Mouse (Mus musculus): ENCODE measurements around the gene Casc3. TPM values are rescaled to one million over a fixed set of nuclear protein-coding genes. Genes with fewer than 3 reads are reported as not detected.

Casc3 gene
- polyA plus RNA-seq, 1 experiment: 22.0 TPM

- Histone ChIP-seq H3K4me3 (ENCODE audit: low read depth, low read length) (peak overlapping the region; percentile 64), H3K27me3 (ENCODE audit: control insufficient read depth, insufficient read depth, low read length) (no peaks in the 10 kb centered on the region), H3K36me3 (ENCODE audit: control insufficient read depth, insufficient read depth, low read length) (peaks cover 10% of the 10 kb centered on the region), H3K4me1 (ENCODE audit: control insufficient read depth, insufficient read depth, insufficient read length, low read length) (peaks cover 6% of the 10 kb centered on the region; the same call in 1 of the 2 replicates), H3K27ac (ENCODE audit: insufficient read depth, low read depth, low read length) (peak overlapping the region; percentile 74)
- 1% methylated on average over 38 of the region's 39 CpGs for WGBS
- TF ChIP-seq CTCF (IDR thresholded peaks at IDR 0.05; ENCODE audit: extremely low read depth, insufficient read length, insufficient replicate concordance, low read depth, low read length) (no peak), POLR2A (IDR thresholded peaks at IDR 0.05; ENCODE audit: low read depth, low read length) (no peak)
Observed at GRCm38 (mm10) chr11:98863751-98864429, 59.2 kb downstream of the Casc3 start.

DNA sequence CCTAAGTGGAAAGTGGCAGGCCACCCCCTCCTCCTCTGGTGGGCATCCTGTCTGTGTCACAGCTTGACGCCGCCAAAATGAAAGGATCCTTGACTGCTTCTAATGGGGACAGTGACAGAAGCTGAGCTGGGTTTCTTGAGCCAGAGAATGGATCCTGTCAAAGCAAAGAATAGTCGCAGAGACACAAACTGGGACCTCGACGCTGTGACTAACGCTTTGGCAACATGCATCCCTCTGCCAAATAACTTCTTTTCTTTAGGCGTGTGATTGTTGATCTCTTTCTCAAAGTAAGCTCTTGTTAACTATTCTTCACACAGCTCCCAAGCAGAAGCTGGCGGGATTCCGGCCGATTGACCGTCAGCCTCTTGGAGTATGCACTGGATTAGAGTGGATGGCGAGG is 62.6 kb downstream of the Casc3 start:
- WGBS: 94% methylated on average over 12 of the region's 12 CpGs
- Histone ChIP-seq H3K4me3 (ENCODE audit: low read depth, low read length) (no peak overlapping the region), H3K36me3 (ENCODE audit: control insufficient read depth, insufficient read depth, low read length) (peaks cover 21% of the 10 kb centered on the region), H3K27me3 (ENCODE audit: control insufficient read depth, insufficient read depth, low read length) (no peaks in the 10 kb centered on the region), H3K27ac (ENCODE audit: insufficient read depth, low read depth, low read length) (no peak overlapping the region), H3K4me1 (ENCODE audit: control insufficient read depth, insufficient read depth, insufficient read length, low read length) (peaks cover 9% of the 10 kb centered on the region; the same call in 1 of the 2 replicates)
- TF ChIP-seq CTCF (IDR thresholded peaks at IDR 0.05; ENCODE audit: extremely low read depth, insufficient read length, insufficient replicate concordance, low read depth, low read length) (no peak), POLR2A (IDR thresholded peaks at IDR 0.05; ENCODE audit: low read depth, low read length) (no peak)

DNA sequence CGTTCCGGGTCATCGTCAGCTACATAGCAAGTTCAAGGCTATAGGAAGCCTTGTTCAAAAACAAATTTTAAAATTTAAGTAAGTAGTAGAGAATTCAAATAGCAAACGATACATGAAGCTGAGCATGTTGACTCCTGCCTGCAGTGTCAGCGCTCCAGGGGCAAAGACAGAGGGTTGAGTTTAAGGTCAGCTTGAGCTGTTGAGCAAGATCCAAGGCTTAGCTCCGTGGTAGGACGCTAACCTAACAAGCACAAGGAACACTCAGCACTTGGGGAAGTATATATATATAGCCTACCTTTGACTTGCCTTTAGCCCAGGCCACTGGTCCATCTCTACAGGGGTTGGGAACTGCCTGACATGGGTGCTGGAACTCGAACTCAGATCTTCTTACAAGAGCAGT is 65.2 kb downstream of the Casc3 start:
- no peak overlapping the region for H3K4me3 ChIP-seq (ENCODE audit: low read depth, low read length)
- no peak overlapping the region for H3K27ac ChIP-seq (ENCODE audit: insufficient read depth, low read depth, low read length)
- 87% methylated on average over 8 of the region's 8 CpGs for WGBS

GRCm38 (mm10) chr11:98870791-98871190 is 66.1 kb downstream of the Casc3 start:
- Histone ChIP-seq H3K27me3 (ENCODE audit: control insufficient read depth, insufficient read depth, low read length) (no peaks in the 10 kb centered on the region), H3K27ac (ENCODE audit: insufficient read depth, low read depth, low read length) (peak overlapping the region; percentile 9; the same call in 1 of the 2 replicates)
- WGBS: 64% methylated on average over 5 of the region's 5 CpGs

More for the DNA sequence above, 65.2 kb downstream of the Casc3 start:
- peaks cover 11% of the 10 kb centered on the region; the same call in 1 of the 2 replicates for H3K4me1 ChIP-seq (ENCODE audit: control insufficient read depth, insufficient read depth, insufficient read length, low read length)
- no peak for TF ChIP-seq POLR2A (IDR thresholded peaks at IDR 0.05; ENCODE audit: low read depth, low read length)
- TF ChIP-seq CTCF (IDR thresholded peaks at IDR 0.05; ENCODE audit: extremely low read depth, insufficient read length, insufficient replicate concordance, low read depth, low read length): no peak
- no peaks in the 10 kb centered on the region for H3K27me3 ChIP-seq (ENCODE audit: control insufficient read depth, insufficient read depth, low read length)
- peaks cover 21% of the 10 kb centered on the region for H3K36me3 ChIP-seq (ENCODE audit: control insufficient read depth, insufficient read depth, low read length)

GRCm38 (mm10) chr11:98871416-98871815 is 66.7 kb downstream of the Casc3 start:
- WGBS: 86% methylated on average over 4 of the region's 4 CpGs
- Histone ChIP-seq H3K27me3 (ENCODE audit: control insufficient read depth, insufficient read depth, low read length) (no peaks in the 10 kb centered on the region), H3K4me3 (ENCODE audit: low read depth, low read length) (no peak overlapping the region), H3K4me1 (ENCODE audit: control insufficient read depth, insufficient read depth, insufficient read length, low read length) (peaks cover 16% of the 10 kb centered on the region), H3K27ac (ENCODE audit: insufficient read depth, low read depth, low read length) (peak overlapping the region; percentile 9; the same call in 1 of the 2 replicates), H3K36me3 (ENCODE audit: control insufficient read depth, insufficient read depth, low read length) (peaks cover 21% of the 10 kb centered on the region)
- TF ChIP-seq POLR2A (IDR thresholded peaks at IDR 0.05; ENCODE audit: low read depth, low read length) (no peak), CTCF (IDR thresholded peaks at IDR 0.05; ENCODE audit: extremely low read depth, insufficient read length, insufficient replicate concordance, low read depth, low read length) (no peak)

More at GRCm38 (mm10) chr11:98870791-98871190, 66.1 kb downstream of the Casc3 start:
- Histone ChIP-seq H3K36me3 (ENCODE audit: control insufficient read depth, insufficient read depth, low read length) (peaks cover 21% of the 10 kb centered on the region), H3K4me1 (ENCODE audit: control insufficient read depth, insufficient read depth, insufficient read length, low read length) (peaks cover 15% of the 10 kb centered on the region), H3K4me3 (ENCODE audit: low read depth, low read length) (no peak overlapping the region)
- TF ChIP-seq POLR2A (IDR thresholded peaks at IDR 0.05; ENCODE audit: low read depth, low read length) (no peak), CTCF (IDR thresholded peaks at IDR 0.05; ENCODE audit: extremely low read depth, insufficient read length, insufficient replicate concordance, low read depth, low read length) (no peak)

GRCm38 (mm10) chr11:98872040-98872439 is 67.3 kb downstream of the Casc3 start:
- peaks cover 21% of the 10 kb centered on the region for H3K4me1 ChIP-seq (ENCODE audit: control insufficient read depth, insufficient read depth, insufficient read length, low read length)

GRCm38 (mm10) chr11:98873900-98874299 is 69.2 kb downstream of the Casc3 start:
- Histone ChIP-seq H3K27ac (ENCODE audit: insufficient read depth, low read depth, low read length) (peak overlapping the region; percentile 85), H3K4me1 (ENCODE audit: control insufficient read depth, insufficient read depth, insufficient read length, low read length) (peaks cover 23% of the 10 kb centered on the region), H3K4me3 (ENCODE audit: low read depth, low read length) (no peak overlapping the region), H3K27me3 (ENCODE audit: control insufficient read depth, insufficient read depth, low read length) (no peaks in the 10 kb centered on the region), H3K36me3 (ENCODE audit: control insufficient read depth, insufficient read depth, low read length) (peaks cover 13% of the 10 kb centered on the region)
- TF ChIP-seq POLR2A (IDR thresholded peaks at IDR 0.05; ENCODE audit: low read depth, low read length): no peak
- no peak for TF ChIP-seq CTCF (IDR thresholded peaks at IDR 0.05; ENCODE audit: extremely low read depth, insufficient read length, insufficient replicate concordance, low read depth, low read length)
- WGBS: 23% methylated on average over 9 of the region's 9 CpGs

More at GRCm38 (mm10) chr11:98872040-98872439, 67.3 kb downstream of the Casc3 start:
- Histone ChIP-seq H3K4me3 (ENCODE audit: low read depth, low read length) (no peak overlapping the region), H3K27me3 (ENCODE audit: control insufficient read depth, insufficient read depth, low read length) (no peaks in the 10 kb centered on the region), H3K27ac (ENCODE audit: insufficient read depth, low read depth, low read length) (no peak overlapping the region), H3K36me3 (ENCODE audit: control insufficient read depth, insufficient read depth, low read length) (peaks cover 18% of the 10 kb centered on the region)
- TF ChIP-seq POLR2A (IDR thresholded peaks at IDR 0.05; ENCODE audit: low read depth, low read length): no peak
- no peak for TF ChIP-seq CTCF (IDR thresholded peaks at IDR 0.05; ENCODE audit: extremely low read depth, insufficient read length, insufficient replicate concordance, low read depth, low read length)
- 81% methylated on average over 4 of the region's 4 CpGs for WGBS

All from small intestine, adult 2 months (tissue).